Mouse (Mus musculus) forebrain, embryonic 10.5 days (tissue): ENCODE results near the gene B230118H07Rik. TPM values are rescaled to one million over a fixed set of nuclear protein-coding genes. Genes with fewer than 3 reads are reported as not detected.

Experiments
- DNase-seq: peaks from one replicate; pipeline ENCODE4 v3.0.0-alpha.2; 2017; ENCODE audit warnings: low spot score; ENCODE audit errors: extremely low spot score
- H3K27ac ChIP-seq: fragments of 300-500 bp; sonication (generic); 2 replicates; pipeline ENCODE4 v1.5.1; 2016; ENCODE audit warnings: mild to moderate bottlenecking
- H3K27me3 ChIP-seq: fragments of 300-500 bp; sonication (generic); 2 replicates; pipeline ENCODE4 v1.6.1; 2016; ENCODE audit warnings: mild to moderate bottlenecking; ENCODE audit not compliant: poor library complexity, severe bottlenecking
- H3K36me3 ChIP-seq: fragments of 300-500 bp; sonication (generic); replicated peaks from 2 replicates; pipeline ENCODE4 v1.6.1; 2016; ENCODE audit warnings: mild to moderate bottlenecking, moderate library complexity
- H3K4me1 ChIP-seq: fragments of 300-500 bp; sonication (generic); 2 replicates; pipeline ENCODE4 v1.6.1; 2016
- H3K4me3 ChIP-seq: fragments of 300-500 bp; sonication (generic); 2 replicates; pipeline ENCODE4 v1.5.1; 2016; ENCODE audit warnings: mild to moderate bottlenecking, moderate library complexity
- H3K9me3 ChIP-seq: fragments of 300-500 bp; sonication (generic); 2 replicates; pipeline ENCODE4 v1.6.1; 2016; ENCODE audit warnings: mild to moderate bottlenecking, moderate library complexity
- WGBS: fragments of 180-500 bp; shearing (Covaris S2); methylation state at CpG from one replicate; pipeline ENCODE4 v1.1.7; 2016; 5-methylcytosine and 5-hydroxymethylcytosine counted together
- polyA plus RNA-seq: library from polyadenylated mRNA; unstranded; fragments of >200 nt; fragmentation: Nextera tagmentation; extraction: Ambion mirVana; gene quantifications from 2 replicates; pipeline ENCODE4 v1.2.1, GENCODE M21; 2016

B230118H07Rik gene
- 61.3 and 65.8 TPM in 2 replicates for polyA plus RNA-seq

GRCm38 (mm10) chr2:101649114-101649671, at the start of gene B230118H07Rik, which contains the start of gene Rag1:
Gene B230118H07Rik (minus strand): TSS chr2:101649532.
Gene Rag1 (minus strand): TSS chr2:101649501.
- WGBS, result 50% methylated on average over 8 of the region's 8 CpGs
- Histone ChIP-seq H3K36me3 (no peaks in the 10 kb centered on the region), H3K9me3 (no peaks in the 10 kb centered on the region), H3K27me3 (peaks cover 9% of the 10 kb centered on the region), H3K4me3 (no peak within 1 kb of the TSS), H3K27ac (no peak within 1 kb of the TSS), H3K4me1 (peaks cover 22% of the 10 kb centered on the region)
- DNase-seq, result no peak

- peaks cover 84% of the 10 kb centered on the region for H3K36me3 ChIP-seq
- no peak for DNase-seq
- H3K9me3 ChIP-seq, result no peaks in the 10 kb centered on the region
- no peak overlapping the region for H3K4me3 ChIP-seq
- no peaks in the 10 kb centered on the region for H3K4me1 ChIP-seq
- H3K27ac ChIP-seq, result no peak overlapping the region
- WGBS, result 92% methylated on average over 7 of the region's 7 CpGs
- H3K27me3 ChIP-seq, result no peaks in the 10 kb centered on the region
These were observed 46.3 kb upstream of the B230118H07Rik start for GRCm38 (mm10) chr2:101695584-101695983.

GRCm38 (mm10) chr2:101693577-101694215, 44.4 kb upstream of the B230118H07Rik start:
- 71% methylated on average over 5 of the region's 5 CpGs for WGBS
- DNase-seq, result no peak
- Histone ChIP-seq H3K27ac (no peak overlapping the region), H3K9me3 (no peaks in the 10 kb centered on the region), H3K4me1 (no peaks in the 10 kb centered on the region), H3K4me3 (no peak overlapping the region), H3K36me3 (peaks cover 87% of the 10 kb centered on the region), H3K27me3 (no peaks in the 10 kb centered on the region)

GRCm38 (mm10) chr2:101693043-101693442, 43.7 kb upstream of the B230118H07Rik start:
- Histone ChIP-seq H3K36me3 (peaks cover 86% of the 10 kb centered on the region), H3K27me3 (no peaks in the 10 kb centered on the region), H3K27ac (no peak overlapping the region), H3K9me3 (no peaks in the 10 kb centered on the region), H3K4me3 (no peak overlapping the region), H3K4me1 (no peaks in the 10 kb centered on the region)
- no peak for DNase-seq
- 85% methylated on average over 4 of the region's 4 CpGs for WGBS

- H3K4me1 ChIP-seq, result no peaks in the 10 kb centered on the region
- no peak for DNase-seq
- 92% methylated on average over 9 of the region's 9 CpGs for WGBS
- no peaks in the 10 kb centered on the region for H3K9me3 ChIP-seq
- no peak overlapping the region for H3K4me3 ChIP-seq
- no peak overlapping the region for H3K27ac ChIP-seq
- H3K36me3 ChIP-seq, result peaks cover 87% of the 10 kb centered on the region
- H3K27me3 ChIP-seq, result no peaks in the 10 kb centered on the region
These were observed 41.0 kb upstream of the B230118H07Rik start for GRCm38 (mm10) chr2:101690252-101690827.

- WGBS, result 96% methylated on average over 5 of the region's 5 CpGs
- H3K4me3 ChIP-seq, result no peak overlapping the region
- no peaks in the 10 kb centered on the region for H3K9me3 ChIP-seq
- H3K4me1 ChIP-seq, result no peaks in the 10 kb centered on the region
- H3K27me3 ChIP-seq, result no peaks in the 10 kb centered on the region
- peaks cover 89% of the 10 kb centered on the region for H3K36me3 ChIP-seq
- DNase-seq, result no peak
- H3K27ac ChIP-seq, result no peak overlapping the region
These were observed 38.7 kb upstream of the B230118H07Rik start for GRCm38 (mm10) chr2:101688011-101688410.

GRCm38 (mm10) chr2:101684421-101684820, 35.1 kb upstream of the B230118H07Rik start:
- Histone ChIP-seq H3K27me3 (no peaks in the 10 kb centered on the region), H3K4me3 (no peak overlapping the region), H3K4me1 (peaks cover 10% of the 10 kb centered on the region), H3K9me3 (no peaks in the 10 kb centered on the region), H3K27ac (no peak overlapping the region), H3K36me3 (peaks cover 64% of the 10 kb centered on the region)
- DNase-seq, result no peak
- WGBS, result 94% methylated on average over 12 of the region's 12 CpGs

- H3K4me1 ChIP-seq, result peaks cover 19% of the 10 kb centered on the region
- no peaks in the 10 kb centered on the region for H3K9me3 ChIP-seq
- H3K36me3 ChIP-seq, result peaks cover 13% of the 10 kb centered on the region
- peak overlapping the region; percentile 99 for H3K4me3 ChIP-seq
- peak overlapping the region; percentile 94 for H3K27ac ChIP-seq
- peak; percentile 31 for DNase-seq
- H3K27me3 ChIP-seq, result peaks cover 10% of the 10 kb centered on the region; the same call in 1 of the 2 replicates
- WGBS, result 4% methylated on average over 15 of the region's 15 CpGs
These were observed 29.9 kb upstream of the B230118H07Rik start for GRCm38 (mm10) chr2:101679164-101679784.

- under 1% methylated on average over 67 of the region's 68 CpGs for WGBS
- peak within 1 kb of the TSS; percentile 99 for H3K4me3 ChIP-seq
- H3K36me3 ChIP-seq, result peaks cover 8% of the 10 kb centered on the region; the same call in 1 of the 2 replicates
- H3K4me1 ChIP-seq, result peaks cover 19% of the 10 kb centered on the region
- H3K27ac ChIP-seq, result peak within 1 kb of the TSS; percentile 94
- H3K27me3 ChIP-seq, result peaks cover 10% of the 10 kb centered on the region; the same call in 1 of the 2 replicates
- H3K9me3 ChIP-seq, result no peaks in the 10 kb centered on the region
- DNase-seq, result peak; percentile 82
These were observed 29.1 kb upstream of the B230118H07Rik start, which contains the start of gene Traf6 for GRCm38 (mm10) chr2:101678236-101679021. Gene Traf6 (plus strand): TSS chr2:101678429.

GRCm38 (mm10) chr2:101673547-101673946, 24.2 kb upstream of the B230118H07Rik start:
- peaks cover 6% of the 10 kb centered on the region; the same call in 1 of the 2 replicates for H3K4me1 ChIP-seq
- H3K27ac ChIP-seq, result no peak overlapping the region
- H3K4me3 ChIP-seq, result no peak overlapping the region
- 79% methylated on average over 3 of the region's 3 CpGs for WGBS
- no peaks in the 10 kb centered on the region for H3K9me3 ChIP-seq
- DNase-seq, result no peak
- peaks cover 10% of the 10 kb centered on the region; the same call in 1 of the 2 replicates for H3K27me3 ChIP-seq
- H3K36me3 ChIP-seq, result no peaks in the 10 kb centered on the region

GRCm38 (mm10) chr2:101668751-101669150, 19.4 kb upstream of the B230118H07Rik start:
- Histone ChIP-seq H3K9me3 (no peaks in the 10 kb centered on the region), H3K27me3 (no peaks in the 10 kb centered on the region), H3K4me3 (no peak overlapping the region), H3K36me3 (no peaks in the 10 kb centered on the region), H3K27ac (no peak overlapping the region), H3K4me1 (peaks cover 8% of the 10 kb centered on the region)
- no peak for DNase-seq
- WGBS, result 93% methylated on average over 3 of the region's 3 CpGs

GRCm38 (mm10) chr2:101665703-101666092, 16.4 kb upstream of the B230118H07Rik start:
- H3K4me3 ChIP-seq, result no peak overlapping the region
- H3K27ac ChIP-seq, result peak overlapping the region; percentile 82
- no peaks in the 10 kb centered on the region for H3K27me3 ChIP-seq
- peaks cover 8% of the 10 kb centered on the region for H3K4me1 ChIP-seq
- 83% methylated on average over 3 of the region's 3 CpGs for whole genome bisulfite sequencing
- no peaks in the 10 kb centered on the region for H3K9me3 ChIP-seq
- no peak for DNase-seq
- H3K36me3 ChIP-seq, result no peaks in the 10 kb centered on the region
